Mouse (Mus musculus): ENCODE measurements around the gene Cmip. TPM values are rescaled to one million over a fixed set of nuclear protein-coding genes. Genes with fewer than 3 reads are reported as not detected.

The Cmip gene
- total RNA-seq, 2 experiments from 2014 or later: 115 to 162 TPM

DNA sequence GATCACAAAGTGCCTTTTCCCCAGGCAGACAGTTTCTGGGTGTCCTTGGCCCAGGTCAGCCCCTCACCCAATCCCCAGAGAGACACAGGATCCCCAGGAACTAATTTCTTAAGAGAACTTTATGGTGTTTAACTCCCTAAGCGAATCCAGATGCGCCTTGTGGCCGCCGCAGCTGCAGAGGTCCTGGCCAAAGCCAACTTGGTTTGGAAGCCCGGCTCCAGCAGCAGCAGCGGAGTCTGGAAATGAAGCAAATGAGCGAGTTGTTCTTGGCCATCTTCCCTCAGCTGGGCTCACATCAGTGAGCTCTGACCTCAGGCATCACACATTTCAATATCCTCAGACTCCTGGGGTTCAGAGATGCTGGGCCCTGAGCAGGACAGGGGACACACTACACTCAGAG is 33.6 kb downstream of the Cmip start:
- DNase-seq (ENCODE audit: low spot score in 2 of 2): no peak

- DNase-seq (ENCODE audit: low spot score in 2 of 2): no peak
Measured at GRCm38 (mm10) chr8:117292262-117292661, 35.4 kb downstream of the Cmip start.

DNA sequence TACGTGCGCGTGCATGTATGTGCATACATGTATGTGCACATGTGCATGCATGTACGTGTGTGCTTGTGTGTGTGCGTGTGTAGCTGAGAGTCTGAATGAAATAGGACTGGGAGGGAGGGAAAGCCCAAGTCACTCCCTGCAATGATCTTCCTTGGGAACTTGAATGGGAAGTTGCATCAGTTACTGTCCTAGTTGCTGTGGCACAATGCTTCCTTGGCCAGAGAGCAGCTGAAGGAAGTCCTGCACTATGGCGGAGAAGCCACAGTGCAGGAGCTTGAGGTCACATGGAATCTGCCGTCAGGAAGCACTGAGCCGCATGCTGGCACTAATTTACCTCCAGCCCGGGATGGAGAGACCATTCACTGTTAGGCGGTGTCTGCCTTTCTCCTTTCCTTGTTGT is 37.9 kb downstream of the Cmip start:
- DNase-seq (ENCODE audit: low spot score in 2 of 2): no peak

DNA sequence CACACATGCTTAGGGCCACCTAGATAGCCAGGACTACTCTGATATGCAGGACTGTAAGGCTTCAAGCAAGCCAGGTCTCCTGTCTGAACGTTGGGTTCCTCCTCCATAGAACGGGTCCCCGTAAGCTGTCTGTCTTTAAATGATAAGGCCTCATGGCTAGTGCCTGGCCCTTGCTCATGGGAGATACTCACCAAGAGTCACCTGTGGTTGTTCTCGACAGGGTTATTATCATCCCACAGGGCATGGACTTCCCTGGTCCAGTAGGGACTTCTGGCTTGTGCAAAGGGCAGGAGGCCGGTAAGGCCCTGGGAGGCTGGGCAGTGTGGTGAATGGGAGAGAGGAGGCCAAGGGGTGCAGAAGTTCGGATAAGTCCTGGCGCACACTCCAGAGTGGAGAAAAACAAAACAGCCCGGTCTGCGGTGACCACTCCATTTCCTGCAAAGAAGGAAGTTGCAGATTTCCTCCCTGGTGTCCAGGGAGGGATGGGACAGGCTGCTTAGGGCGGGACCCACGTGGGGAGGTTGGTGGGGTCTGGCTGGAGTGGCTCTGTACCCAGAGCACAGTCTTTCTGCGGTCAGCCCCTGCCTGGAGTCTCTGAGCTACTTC is 41.2 kb downstream of the Cmip start:
- no peak for DNase-seq (ENCODE audit: low spot score in 2 of 2)

DNA sequence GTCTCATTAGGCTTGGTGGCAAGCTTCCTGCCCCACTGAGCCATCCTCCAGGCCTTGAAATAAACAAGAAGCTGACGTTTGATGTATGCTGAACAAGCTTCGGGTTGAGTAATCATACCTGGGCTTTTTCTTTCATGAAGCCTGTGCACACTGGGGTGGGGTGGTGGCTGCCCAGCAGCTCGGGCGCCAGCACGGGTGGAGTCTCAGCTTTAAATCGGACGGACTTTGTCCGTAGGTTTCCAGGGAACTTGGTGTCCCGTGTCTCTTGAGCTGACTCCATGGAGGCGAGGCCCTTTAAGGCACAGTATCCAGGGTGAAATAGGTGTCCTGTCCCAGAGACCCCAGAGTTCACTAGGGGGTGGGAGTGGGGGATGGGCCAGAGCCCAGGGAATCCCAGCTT is 42.3 kb downstream of the Cmip start:
- no peak for DNase-seq (ENCODE audit: low spot score in 2 of 2)

DNA sequence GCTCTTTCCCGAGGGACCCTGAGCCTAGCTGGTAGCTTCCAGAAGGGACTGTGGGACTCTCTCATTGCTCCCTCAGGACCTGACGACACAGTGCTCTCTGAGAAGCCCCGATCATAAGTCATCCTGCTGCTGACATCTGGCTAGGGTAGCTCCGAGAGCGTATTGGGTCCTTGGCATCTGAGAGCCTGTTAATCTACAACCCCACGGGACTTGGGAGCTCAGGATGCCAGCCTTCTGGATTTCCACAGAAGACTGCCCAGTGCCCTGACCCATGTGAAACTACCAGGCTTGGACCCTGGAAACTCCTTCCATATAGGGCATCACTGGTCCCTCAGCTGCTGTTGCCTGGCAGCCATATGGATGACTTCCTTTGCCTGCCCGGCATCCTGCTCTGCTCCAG is 43.3 kb downstream of the Cmip start:
- DNase-seq (ENCODE audit: low spot score in 2 of 2): no peak

DNA sequence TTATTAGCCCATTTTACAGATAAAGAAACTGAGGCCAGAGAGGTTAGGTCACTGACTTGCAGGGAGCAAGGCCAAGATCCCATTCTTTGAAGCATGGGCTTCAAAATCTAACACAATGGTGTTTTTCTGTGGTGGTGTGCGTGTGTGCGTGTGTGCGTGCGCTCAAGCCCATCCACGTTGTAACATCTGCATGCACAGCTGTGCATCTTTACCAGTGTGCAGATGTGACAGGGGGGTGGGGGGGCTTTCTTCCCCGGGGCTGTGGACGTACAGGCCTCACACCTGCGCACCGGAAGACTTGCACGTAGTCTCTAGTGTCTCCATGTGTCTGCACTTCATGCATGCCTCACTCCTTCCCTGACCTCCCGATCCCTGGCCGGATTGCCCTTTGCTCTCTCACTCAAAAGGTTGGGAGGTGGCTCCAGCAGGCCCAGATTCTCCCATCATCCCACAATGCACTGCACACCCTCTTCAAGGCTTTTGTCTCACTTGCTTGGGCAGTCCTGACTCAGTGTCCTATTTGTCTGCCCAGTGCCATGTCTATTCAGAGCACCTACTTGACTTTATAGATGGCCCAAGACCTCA is 44.7 kb downstream of the Cmip start:
- DNase-seq (ENCODE audit: low spot score in 2 of 2): no peak

GRCm38 (mm10) chr8:117302072-117302471 is 45.2 kb downstream of the Cmip start:
- DNase-seq (ENCODE audit: low spot score in 2 of 2): no peak

GRCm38 (mm10) chr8:117303666-117304065 is 46.8 kb downstream of the Cmip start:
- DNase-seq (ENCODE audit: low spot score in 2 of 2): no peak

GRCm38 (mm10) chr8:117305405-117305804 is 48.5 kb downstream of the Cmip start:
- DNase-seq (ENCODE audit: low spot score in 2 of 2): no peak

DNA sequence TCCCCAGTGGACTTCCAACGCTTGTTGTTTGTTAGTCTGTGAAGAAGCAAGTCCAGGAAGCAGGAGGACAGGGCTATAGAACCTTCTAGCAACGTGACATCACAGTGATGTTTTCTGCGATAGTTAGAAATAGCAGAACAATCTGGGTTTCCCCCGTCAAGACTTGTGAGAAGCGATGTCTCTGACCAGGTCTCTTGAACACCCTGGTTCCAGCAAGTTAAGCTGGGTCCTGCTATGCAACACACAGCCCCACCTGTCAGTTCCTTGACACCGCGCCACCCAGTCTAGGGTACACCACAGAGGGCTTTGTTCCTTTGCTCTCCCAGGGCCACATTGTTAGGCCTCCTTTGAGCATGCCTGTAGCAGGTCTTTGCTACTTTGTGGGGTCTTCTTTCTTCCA is 49.9 kb downstream of the Cmip start:
- no peak for DNase-seq (ENCODE audit: low spot score in 2 of 2)

- no peak for DNase-seq (ENCODE audit: low spot score in 2 of 2)
Measured at GRCm38 (mm10) chr8:117307221-117307620, 50.4 kb downstream of the Cmip start.

DNA sequence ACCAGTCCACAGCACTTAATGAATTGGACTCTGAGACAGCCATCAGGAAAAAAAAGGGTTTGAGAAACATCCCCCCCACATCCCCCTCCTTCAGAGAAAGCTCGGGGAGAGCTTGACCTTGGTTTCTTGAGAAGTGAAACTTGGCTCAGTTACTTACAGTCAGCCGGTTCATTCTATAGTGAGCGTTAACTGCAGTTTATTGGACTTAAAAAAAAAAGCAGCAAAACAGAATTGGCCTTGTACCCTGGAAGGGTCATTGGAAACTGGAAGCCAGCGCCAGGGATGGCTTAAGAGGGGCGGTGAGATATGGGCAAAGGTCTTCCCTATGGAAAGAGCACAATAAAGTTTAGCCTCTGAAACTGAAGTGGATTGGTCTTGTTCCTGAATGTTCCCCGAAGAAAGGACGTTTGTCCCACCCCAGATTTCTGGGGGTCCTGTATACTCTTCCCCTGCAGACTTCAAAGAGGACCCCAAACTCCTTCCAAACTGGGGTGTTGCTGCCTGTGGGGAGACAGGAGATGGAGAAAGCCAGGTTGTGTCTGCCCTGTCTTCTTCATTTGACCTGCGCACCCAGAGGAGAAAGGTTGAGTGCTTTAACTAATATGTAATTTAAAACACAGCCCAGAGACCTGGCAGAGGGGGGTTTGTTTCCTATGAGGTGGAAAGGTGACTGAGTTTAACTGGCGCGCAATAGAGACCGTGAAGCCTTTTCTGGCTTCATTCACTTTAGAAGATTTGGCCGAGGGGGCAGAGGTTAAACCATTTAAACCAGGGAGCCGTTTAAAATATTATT is 51.6 kb downstream of the Cmip start:
- no peak for DNase-seq (ENCODE audit: low spot score in 2 of 2)

GRCm38 (mm10) chr8:117309653-117310274 is 52.9 kb downstream of the Cmip start:
- DNase-seq (ENCODE audit: low spot score in 2 of 2): no peak

GRCm38 (mm10) chr8:117310961-117311561 is 54.2 kb downstream of the Cmip start:
- DNase-seq (ENCODE audit: low spot score in 2 of 2): no peak

DNA sequence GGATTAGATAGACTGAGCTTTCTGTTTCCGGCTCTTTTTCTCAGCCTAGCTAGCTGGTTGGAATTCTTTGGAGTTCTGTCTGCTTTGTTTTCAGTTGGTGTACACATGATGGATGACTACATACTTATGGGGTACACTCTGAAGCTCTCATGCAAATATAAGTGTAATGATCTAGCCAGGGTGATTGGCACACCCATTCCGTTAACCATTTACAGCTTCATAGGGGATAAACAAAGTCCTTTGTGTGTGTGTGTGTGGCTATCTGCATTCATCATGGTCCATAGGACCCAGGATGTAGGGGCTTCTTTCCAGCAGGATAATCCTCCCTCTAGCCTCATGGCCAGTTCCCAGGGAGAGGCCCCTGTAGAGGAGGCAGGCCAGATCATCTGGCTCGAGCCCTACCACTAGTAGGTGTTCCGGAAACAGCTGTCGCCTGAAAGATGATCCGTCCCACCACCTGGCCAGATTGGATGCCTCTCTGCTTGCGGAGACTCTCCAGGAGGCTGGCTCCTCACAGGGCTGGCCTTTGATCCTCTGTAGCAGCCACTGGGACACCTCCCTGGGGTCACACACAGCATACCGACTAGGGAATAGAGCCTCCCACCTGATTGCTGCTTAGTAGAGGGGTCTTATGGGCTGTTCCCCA is 57.6 kb downstream of the Cmip start:
- DNase-seq (ENCODE audit: low spot score in 2 of 2): no peak

DNA sequence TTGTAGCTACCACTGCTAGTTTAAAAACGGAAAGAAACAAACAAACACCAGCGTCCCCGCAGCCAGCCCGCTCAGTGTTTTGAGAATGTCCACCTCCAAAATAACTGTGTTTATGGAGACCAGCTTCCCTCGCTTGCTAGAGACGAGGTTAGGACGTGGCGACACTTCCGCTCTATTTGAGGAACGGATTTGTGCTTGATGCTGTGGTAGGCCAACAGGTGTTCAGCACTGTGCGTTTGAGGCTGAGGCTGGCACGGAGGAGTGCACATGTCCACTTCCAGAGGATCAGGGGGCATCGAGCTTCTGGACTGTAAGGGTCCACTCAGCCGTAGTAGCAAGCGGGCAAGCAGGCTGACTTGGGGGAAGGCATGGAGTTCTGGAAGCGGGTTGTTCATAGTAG is 58.9 kb downstream of the Cmip start:
- no peak for DNase-seq (ENCODE audit: low spot score in 2 of 2)

GRCm38 (mm10) chr8:117317478-117317877 is 60.6 kb downstream of the Cmip start:
- DNase-seq (ENCODE audit: low spot score in 2 of 2): no peak

- DNase-seq (ENCODE audit: low spot score in 2 of 2): no peak
Measured at GRCm38 (mm10) chr8:117318911-117319826, 62.3 kb downstream of the Cmip start.

GRCm38 (mm10) chr8:117320616-117321015 is 63.8 kb downstream of the Cmip start:
- no peak for DNase-seq (ENCODE audit: low spot score in 2 of 2)
